Mouse (Mus musculus): ENCODE data around the gene Pstk.
A peak's percentile ranks its signal among the peaks of the same experiment; 100 is the strongest.
"Not testable (repeated sequence)": the region's sequence is repeated elsewhere in the genome, so short reads cannot be mapped to it uniquely, and the experiment has no call there.

Pstk gene

DNA sequence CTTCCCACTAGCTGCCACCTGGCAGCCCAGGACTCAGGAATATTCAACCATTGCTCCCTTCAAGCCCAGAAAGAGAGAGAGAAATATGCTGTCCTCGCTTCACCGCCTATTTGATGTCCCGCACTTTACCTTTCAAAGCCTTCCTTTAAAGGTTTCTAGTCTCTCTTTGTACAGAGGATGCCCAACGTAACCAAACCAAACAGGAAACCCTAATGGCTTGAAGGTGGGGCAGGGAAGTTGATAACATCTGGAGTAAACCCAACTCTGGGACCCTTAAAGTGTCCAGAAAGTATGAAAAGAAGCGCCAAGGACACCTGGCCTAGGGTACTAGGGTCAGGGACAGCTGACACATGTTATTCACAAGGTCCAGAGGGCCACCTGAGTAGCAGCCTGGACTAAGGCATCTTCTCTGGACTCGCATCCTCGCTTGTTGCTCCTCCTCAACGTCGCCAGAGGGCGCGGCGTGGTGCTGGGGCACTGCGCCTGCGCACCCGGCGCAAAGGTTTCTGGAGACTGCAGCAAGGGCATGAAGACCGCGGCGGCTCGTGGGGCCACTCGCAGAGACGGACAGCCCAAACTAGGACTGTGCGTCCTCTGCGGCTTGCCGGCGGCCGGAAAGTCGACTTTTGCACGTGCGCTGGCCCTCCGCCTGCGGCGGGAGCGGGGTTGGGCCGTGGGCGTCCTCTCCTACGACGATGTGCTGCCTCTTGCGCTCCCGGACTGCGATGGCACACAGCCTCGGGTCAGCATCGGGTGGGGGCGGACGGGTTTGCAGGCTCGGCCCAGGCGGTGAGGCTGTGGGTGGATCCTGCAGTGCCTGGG, at the start of gene Pstk:
TSS of gene Pstk (plus strand) at position 494 of the 822 bp plus-strand sequence.
- DNase-seq (ENCODE audit: low read depth, low spot score): peak; percentile 93

GRCm38 (mm10) chr7:131322192-131322591, 48.7 kb upstream of the Pstk start, which contains the start of gene Cuzd1:
TSS of gene Cuzd1 (minus strand) at chr7:131322292.
- DNase-seq (ENCODE audit: low read depth, low spot score): no peak

- DNase-seq (ENCODE audit: low read depth, low spot score): no peak
Measured at GRCm38 (mm10) chr7:131327054-131327453, 43.9 kb upstream of the Pstk start.

GRCm38 (mm10) chr7:131329416-131329815, 41.5 kb upstream of the Pstk start, which contains the start of gene Fam24b:
TSS of gene Fam24b (minus strand) at chr7:131329516.
- no peak for DNase-seq (ENCODE audit: low read depth, low spot score)

GRCm38 (mm10) chr7:131331688-131332087, 39.3 kb upstream of the Pstk start:
- no peak for DNase-seq (ENCODE audit: low read depth, low spot score)

DNA sequence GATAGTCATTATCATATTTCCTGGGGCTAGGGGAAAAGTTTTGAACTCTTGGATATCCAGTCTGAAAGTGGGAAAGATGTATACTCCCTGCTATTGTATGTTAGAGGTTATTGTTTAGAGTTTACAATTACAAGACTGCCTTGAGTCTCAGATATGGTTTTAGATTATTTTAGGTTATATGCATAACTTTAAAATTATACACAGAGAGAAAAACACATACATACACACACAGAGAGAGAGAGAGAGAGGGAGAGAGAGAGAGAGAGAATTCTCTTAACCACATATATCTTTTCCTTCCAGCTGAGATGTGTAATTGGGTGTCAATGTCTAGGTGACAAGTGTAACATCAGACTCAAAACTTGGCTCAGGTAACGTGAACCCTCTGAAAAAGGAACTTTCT, 37.4 kb upstream of the Pstk start, which contains the start of gene Fam24a:
TSS of gene Fam24a (plus strand) at position 301 of the 400 bp plus-strand sequence.
- no peak for DNase-seq (ENCODE audit: low read depth, low spot score)

DNA sequence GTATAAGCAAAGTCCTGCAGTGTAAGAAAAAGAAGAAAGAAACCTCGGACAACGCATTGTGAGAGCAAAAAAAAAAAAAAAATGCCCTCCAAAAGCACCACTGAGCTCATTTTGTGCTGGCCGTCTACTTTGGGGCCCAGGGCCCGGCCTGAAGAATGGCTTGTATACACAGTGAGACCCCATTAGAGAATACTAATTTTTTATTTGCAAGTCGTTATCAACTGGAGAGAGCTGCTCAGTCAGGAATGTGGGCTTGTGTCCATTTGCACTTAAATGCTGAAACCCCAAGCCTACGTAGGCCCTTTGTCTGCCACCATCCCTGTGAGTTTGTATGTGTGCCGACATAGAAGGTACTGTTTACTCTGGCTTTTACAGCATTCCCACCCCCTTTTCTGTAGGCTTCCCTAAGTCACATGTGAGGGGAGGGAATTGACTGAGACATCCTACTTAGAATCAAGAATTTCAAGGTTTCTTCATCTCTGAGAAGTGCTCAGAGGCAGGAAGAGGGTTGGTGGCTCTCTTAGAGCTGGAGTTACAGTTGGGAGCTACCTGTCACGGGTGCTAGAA, 33.4 kb upstream of the Pstk start:
- DNase-seq (ENCODE audit: low read depth, low spot score): no peak

DNA sequence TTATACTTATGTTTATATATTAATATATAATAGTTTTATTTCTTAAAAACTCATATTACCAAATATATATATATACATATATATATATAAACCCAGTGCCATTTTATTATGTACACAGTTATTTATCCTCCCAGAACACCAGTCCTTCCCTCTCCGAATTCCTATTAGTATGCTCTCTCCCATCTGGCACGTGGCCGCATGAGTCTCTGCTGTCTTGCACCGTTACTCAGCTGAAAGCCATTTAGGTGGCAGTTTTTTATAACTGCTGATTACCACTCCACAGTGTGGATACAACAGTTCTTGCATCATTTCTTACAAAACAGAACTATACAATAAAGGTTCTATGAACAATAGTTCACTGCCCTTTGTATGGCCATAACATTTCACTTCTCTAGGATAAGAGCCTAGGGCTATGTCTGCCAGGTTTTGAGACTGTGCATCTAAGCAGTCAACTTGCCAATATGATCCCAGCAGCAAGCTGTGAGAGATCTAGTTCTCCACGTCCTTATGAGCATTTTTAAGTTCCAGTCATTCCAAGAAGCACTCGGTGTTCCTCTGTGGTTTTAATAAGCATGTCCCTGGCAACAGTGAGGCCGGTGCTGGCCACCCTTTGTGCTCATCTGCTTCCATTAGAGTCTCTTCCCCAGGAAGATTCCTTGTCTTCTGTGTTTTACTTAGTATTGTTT, 24.9 kb upstream of the Pstk start:
- DNase-seq (ENCODE audit: low read depth, low spot score): no peak

DNA sequence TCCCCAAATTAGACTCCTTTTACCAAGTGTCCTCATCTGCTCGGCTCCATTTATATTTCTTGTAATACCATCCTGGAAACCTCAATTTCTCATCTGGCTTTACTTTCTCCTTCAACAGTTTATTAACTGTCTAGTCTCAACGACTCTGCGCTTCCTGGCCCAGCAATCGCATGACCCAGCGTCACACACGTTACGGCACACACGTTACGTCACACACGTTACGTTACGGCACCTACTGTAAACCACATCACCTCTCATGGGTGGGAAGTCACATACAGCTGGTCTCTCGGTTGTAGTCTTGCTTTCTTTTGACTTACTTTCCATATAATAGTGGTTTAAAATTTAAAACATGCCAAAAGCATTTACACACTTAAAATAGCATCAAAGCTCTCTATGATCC, 14.8 kb upstream of the Pstk start:
- no peak for DNase-seq (ENCODE audit: low read depth, low spot score)

GRCm38 (mm10) chr7:131362269-131362614, 8.7 kb upstream of the Pstk start:
- DNase-seq (ENCODE audit: low read depth, low spot score): no peak

DNA sequence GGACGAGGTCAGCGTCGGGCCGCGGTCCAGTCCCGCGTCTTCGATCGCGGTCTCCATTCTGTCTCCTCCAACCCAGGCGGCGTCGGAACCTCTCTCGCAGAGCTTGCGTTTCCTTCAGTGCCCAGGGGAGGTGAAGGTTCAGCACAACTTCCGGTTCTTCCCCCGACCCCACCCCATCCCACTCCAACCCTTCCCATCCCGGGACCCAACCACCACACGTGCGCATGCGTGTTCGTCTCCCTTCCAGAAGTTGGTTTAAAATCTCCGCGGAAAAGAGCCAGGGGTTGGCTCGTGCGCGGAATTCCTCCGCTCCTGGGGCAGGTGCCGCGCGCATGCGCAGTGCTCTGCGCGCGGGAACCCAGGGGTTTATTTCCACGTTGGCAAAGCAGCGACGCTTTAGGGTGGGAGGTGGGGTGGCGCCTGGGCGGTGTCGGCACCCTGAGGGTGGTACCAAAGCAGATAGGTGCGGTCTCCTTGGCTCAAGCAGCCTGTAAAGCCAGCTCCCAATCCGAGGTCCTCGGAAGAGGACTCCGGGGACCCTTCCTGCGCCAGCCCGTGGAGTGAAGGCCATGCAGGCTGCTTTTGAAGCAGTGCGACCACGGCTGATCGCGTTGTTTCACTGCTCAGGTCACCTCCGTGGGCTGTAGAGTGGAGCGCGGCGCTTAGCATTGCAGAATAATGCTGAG, 8.2 kb upstream of the Pstk start, which contains the start of gene 2310057M21Rik:
TSS of gene 2310057M21Rik (minus strand) at position 145 of the 686 bp plus-strand sequence.
- peak; percentile 92 for DNase-seq (ENCODE audit: low read depth, low spot score)

GRCm38 (mm10) chr7:131364131-131364530, 6.8 kb upstream of the Pstk start:
- no peak for DNase-seq (ENCODE audit: low read depth, low spot score)

DNA sequence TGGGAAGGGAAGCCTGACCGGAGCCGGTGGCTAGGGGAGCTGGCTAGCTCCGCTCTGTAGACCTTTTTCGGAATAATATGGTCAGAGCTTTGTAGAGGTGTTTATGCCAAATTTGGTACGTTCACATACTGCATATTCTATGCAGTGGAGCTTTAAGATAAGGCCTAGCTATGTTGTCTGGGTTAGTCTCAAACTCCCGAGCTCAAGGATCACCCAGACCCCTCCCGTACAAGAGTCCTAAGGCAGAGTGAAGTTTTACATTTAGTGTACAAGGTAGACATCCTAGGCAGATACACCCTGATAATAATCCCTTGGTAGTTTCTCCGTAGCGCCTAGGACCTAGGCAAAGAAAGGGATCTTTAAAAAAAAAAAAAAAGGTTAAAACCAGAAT, 524 bp downstream of the Pstk start:
- no peak for DNase-seq (ENCODE audit: low read depth, low spot score)

DNA sequence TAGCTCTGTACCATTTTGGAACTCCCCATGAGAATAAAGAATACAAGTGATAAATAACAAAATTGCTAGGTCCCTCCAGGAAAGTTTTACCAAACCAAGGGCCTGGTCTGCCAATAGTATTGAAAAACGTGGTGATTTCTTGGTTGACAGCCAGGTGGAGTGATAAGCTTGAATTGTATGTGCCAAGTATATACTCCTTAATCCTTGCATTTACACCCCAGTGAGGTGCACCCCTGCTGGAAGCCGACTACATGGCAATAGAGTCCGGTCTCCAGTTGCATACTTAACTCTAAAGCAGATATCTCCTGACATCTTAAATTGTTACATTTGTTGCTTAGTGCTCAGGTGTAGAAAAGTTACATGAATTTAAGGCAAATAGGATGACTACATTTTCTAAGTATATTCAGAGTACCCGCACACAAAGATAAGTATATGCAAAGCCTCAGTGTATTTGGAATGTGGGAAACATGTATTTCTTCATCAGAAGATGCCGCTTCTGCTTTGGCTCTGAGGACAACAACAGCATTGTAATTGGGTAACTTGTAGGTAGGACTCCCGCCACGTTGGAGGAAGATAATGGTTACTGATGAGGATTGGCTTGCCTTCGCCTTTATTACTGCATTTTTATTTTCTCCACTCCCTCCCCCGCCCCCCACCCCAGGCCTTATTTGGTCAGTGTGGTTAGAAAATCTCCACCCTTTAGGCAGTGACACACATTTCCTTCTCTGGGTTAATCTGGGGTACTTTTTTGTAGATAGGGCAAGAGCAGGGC, 1.1 kb downstream of the Pstk start:
- peak; percentile 39 for DNase-seq (ENCODE audit: low read depth, low spot score)

DNA sequence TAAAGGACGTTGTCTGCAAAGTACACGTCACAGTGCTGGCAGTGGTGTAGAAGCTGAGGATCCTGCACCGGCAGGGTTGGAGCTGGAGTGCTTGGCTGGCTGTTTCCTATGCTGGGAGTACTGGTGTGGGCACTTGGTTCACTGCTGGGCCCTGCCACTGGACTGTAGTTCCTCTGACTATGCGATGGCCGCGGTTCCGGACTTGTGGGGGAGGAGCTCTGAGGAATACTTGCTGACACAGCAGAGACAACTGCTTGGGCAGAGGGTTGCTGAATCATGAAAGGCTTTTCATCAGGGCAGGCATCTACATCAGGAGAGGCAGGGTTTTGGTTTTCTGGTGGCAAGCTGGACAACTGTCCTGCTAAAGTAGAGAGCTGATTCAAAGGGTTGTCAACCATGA, 20.8 kb downstream of the Pstk start:
- DNase-seq (ENCODE audit: low read depth, low spot score): not testable (repeated sequence)

GRCm38 (mm10) chr7:131409321-131409987, 38.5 kb downstream of the Pstk start:
- peak; percentile 9 for DNase-seq (ENCODE audit: low read depth, low spot score)

GRCm38 (mm10) chr7:131409988-131410385, 39.0 kb downstream of the Pstk start:
- no peak for DNase-seq (ENCODE audit: low read depth, low spot score)

GRCm38 (mm10) chr7:131410416-131411058, 39.6 kb downstream of the Pstk start, which contains the start of the genes Ikzf5 and Acadsb:
TSS of gene Ikzf5 (minus strand) at chr7:131410521.
TSS of gene Acadsb (plus strand) at chr7:131410601.
- peak; percentile 99 for DNase-seq (ENCODE audit: low read depth, low spot score)

- no peak for DNase-seq (ENCODE audit: low read depth, low spot score)
Measured at GRCm38 (mm10) chr7:131411221-131411940, 40.4 kb downstream of the Pstk start.
